Mouse (Mus musculus): ENCODE data around the gene Tmeff1.
A peak's percentile ranks its signal among the peaks of the same experiment; 100 is the strongest.
"Not testable (repeated sequence)": the region's sequence is repeated elsewhere in the genome, so short reads cannot be mapped to it uniquely, and the experiment has no call there.

Gene Tmeff1

DNA sequence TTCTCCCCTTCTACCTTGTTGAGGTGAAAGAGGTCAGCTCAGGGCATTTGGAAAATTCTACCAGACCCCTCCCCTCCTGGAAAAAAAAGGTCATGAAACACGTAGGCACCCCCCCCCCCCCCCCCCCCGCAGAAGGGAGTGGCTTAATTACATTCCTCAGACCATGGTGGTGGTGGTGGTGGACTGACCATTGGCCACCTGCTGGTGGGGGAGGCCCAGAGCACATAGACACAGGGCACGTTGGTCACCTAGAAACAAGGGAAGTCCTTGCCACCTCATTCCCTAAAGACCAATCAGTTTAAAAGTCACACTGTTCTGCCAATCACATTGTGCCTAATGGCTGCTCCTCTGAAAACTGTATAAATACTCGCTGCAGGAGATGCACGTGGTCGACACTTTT is 94.8 kb downstream of the Tmeff1 start:
- not testable (repeated sequence) for DNase-seq

DNA sequence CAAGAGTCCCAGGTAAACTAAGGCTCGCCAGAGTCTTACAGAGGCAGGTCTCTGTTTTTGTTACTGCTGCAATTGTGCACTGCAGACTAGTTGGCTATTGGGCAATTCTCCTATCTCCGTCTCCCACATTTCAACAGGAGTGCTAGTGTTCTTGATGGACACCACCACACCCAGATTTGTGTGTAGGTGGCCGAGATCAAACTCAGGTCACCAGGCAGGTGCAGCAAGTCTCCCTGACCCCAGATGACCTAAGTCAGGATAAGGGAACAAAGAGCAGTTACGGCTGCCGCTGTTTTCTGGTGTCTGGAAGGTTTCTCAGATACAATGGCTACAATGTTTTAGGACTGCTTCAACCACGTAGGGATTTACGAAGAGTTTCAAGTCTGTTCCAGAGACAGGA is 95.2 kb downstream of the Tmeff1 start:
- no peak for DNase-seq

DNA sequence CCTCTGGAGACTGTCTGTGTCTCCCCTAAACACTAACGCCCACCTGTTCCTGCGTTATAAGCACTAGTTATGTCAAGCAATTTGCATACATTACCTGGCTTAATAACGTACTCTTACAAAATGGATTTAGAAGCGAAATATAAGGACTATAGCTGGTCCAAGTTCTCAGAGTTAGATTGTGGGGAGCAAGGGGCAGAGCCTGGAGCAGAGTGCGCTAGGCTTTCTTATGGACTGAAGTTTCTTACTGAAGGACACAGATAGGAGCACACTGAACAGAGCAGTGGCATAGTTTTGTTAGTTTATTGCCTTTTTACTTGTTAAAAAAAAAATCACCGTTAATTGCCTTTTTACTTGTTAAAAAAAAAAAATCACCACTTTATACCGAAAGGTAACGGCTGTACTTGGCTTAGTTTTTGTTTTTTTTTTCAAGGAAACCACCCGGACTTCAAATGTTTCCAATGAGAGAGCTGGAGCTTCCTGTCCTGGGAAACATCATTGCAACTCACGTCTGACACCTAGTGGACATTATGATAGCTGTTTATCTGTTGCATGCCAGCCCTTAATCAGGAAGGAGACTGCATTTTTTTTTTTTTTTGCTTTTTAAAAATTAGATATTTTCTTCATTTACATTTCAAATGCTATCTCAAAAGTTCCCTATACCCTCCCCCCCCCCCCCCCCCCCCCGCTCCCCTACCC is 95.8 kb downstream of the Tmeff1 start:
- DNase-seq: peak in 1 of 2 experiments; percentile 29

DNA sequence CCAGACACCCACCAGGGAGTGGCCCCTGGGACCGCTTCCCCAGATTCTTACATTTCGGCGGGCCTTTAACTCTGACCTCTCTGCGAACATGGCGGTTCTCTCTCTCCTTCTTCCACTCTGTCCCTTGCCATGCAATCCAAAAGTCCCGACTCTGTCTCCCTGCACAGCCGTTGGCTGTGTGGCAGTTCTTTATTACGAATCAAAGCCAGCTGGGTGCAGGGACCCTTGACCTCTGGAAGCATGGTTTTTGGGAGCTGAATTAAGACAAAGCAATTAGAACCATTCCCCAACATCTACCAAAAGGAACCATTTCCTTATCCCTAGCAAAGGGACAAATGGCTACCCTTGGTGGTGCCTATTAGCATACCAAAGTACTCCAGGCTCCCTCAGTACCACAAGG is 98.2 kb downstream of the Tmeff1 start:
- DNase-seq: no peak

DNA sequence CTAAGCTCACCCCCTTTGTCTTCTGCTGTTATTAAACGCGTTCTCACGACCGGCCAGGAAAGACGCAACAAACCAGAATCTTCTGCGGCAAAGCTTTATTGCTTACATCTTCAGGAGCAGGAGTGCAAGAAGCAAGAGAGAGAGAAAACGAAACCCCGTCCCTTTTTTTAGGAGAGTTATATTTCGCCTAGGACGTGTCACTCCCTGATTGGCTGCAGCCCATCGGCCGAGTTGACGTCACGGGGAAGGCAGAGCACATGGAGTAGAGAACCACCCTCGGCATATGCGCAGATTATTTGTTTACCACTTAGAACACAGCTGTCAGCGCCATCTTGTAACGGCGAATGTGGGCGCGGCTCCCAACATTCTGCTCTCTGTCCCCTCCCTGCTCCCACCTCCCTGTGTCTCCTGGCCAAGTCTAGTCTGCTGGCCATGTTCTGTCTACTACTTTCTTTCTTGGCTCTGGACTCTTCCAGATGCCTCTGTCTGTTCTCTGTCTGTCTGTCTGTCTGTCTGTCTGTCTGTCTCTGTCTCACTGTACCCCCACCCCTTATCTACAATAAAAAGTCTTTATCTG is 98.7 kb downstream of the Tmeff1 start:
- not testable (repeated sequence) for DNase-seq

DNA sequence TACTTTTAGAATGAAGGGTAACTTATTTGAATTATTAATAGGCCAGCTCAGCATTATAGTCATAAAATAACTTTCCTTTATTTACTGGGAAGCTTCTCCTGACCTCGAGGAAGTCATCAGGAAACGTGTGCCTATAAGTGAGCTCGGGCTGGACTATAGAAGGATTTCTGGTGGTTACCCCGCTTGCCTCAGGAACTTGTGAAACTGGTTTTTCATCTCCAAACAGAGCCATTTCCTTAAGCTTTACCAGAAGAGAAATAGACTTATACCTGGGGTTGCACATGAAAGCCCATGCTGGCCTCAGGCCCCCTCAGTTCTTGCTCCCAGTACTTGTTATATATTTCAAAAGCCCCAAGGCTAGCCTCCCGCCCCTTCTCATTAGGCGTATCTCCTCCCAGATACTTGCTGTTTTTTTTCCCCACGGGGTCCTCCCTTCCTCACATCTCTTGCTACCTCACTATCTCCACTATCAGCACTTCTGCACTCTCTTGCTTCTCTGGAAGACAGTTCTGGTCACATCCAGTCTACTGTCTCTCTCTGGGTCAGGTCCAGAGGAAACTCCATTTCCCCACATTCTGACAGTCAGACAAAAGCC is 99.7 kb downstream of the Tmeff1 start:
- DNase-seq: no peak

DNA sequence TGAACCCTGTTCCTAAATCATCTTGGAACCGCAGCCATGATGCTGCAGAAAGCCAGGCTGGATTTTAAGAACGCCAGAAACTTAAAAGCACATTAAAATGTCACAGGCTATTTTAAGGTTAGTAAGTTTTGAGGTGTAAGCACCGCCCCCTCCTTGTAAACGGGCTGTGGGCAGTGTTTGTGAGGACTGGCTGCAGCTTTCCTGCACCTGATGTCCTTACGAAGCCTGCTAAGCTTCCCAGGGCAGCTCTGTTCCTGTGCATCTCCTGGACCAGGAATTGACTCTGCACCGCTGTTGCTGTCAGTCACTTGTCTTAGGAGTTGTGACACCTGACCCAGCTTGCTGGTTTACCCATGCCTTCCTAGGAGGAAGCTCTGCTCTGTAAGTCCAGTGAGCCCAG is 103.2 kb downstream of the Tmeff1 start:
- DNase-seq: no peak

DNA sequence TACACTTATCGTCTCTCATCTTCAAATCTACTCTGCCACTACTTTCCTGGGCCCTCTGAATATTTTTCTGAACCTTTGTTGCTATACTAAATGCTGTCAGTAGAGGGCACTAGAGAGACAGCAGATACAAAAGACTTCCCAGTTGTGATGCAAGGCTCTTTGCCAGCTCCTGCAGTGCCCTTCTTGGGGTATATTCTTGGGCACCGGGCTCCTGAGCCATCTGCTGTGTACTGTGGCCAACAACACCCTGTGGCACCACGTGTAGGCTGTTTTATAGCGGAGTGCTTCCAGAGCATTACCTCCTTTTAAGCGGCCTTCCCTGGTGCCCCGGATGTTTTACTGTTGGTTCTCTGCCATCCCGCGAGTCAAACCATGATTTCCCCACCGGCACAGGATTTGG is 105.7 kb downstream of the Tmeff1 start:
- peak; percentile 82 to 84 for DNase-seq

DNA sequence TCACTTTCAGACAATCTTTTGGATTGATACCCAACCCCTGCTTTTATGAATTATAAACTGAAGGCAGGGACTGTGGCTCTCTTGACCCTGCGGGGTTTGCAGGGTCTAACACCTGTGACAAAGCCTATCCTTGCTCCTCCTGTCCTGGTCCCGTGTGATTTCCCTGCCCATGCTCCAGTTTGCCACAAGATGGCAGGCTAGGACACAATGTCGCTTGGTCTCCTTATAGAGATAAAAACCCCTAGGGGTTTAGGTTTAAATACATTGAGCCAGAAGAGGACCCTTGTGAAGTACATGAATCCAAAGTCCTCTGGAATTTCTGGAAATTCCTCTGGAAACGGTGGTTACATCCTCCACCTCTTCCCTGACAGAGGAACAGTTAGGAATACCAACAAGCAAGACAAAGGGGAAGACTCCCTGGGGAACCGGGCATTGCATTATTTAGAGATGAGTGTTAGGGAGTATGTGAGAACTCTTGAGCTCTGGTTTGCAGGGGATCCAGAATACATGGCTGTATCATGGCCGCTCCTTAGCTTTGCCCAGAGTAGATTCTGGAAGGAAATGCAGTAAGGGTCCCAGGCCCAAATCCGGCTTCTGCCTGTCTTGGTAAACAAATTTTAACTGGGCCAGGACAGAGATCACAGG is 106.9 kb downstream of the Tmeff1 start:
- DNase-seq: peak; percentile 42 to 53

DNA sequence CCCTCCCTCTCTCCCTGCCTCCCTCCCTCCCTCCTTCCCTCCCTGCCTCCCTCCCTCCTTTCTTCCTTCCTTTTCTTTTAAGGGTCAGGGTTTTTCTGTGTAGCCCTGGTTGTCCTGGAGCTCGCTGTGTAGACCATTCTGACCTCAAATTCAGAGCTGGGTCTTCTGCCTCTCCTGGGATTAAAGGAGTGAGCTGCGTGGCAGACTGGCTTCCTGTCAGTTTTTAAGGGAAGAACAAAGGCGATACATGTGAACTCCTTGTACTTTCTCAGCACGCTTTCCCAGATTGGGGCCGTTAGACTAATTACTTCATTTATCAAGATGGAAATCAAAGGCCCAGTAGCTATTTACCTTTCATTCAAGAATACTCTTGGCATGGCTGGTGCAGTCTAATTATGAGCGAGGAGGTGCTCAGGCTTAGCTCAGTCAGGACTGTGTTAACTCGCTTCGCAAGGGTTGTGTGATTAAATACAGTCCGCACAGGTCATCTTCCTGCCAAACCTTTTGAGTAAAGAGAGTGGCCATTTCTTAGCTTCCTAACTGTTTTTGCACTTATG is 107.8 kb downstream of the Tmeff1 start:
- no peak for DNase-seq

DNA sequence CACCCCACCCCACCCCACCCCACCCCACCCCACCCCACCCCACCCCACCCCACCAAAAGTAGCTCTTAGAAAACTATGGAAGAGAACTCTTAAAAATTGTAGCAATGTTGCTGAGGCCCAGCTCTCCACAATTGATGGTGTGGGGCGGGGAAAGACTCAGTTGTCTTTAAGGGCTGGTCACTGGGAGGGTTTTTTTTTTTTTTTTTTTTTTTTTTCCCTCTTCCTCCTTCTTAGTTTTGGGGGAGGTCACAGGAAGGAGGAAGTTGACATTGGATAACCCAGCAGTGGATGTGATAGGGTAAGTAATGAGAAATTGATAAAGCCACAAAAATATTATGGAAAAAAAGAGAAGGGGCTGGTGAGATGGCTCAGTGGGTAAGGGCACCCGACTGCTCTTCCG is 111.7 kb downstream of the Tmeff1 start:
- DNase-seq: no peak

DNA sequence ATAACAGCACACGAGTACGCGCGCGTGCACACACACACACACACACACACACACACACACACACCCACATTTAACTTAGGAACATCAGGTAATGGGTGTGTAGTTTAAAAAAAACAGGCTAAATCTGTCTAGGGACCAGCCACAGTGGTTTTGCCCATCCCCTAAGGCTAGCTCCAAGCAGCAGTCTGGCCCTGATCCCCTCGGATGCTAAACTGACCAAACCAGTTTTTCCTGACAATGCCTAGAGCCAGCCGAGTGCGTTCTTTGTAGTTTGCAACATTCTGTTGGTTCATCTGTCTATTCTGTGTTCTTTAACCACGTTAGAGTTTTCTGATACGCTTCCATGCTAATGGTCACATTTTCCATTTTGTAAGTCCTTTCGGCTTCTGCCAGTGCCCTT is 112.3 kb downstream of the Tmeff1 start:
- DNase-seq: no peak
